Mouse (Mus musculus) heart, postnatal 0 days (tissue): Measurements from ENCODE around the gene Dlg2.

Experiments used
- CTCF ChIP-seq: IDR thresholded peaks from 2 replicates; pipeline ENCODE4 v1.5.1; 2016; ENCODE audit warnings: antibody characterized with exemption, control low read depth, low read depth
- EP300 ChIP-seq: IDR thresholded peaks from 2 replicates; pipeline ENCODE4 v1.6.1; 2016; ENCODE audit warnings: antibody characterized with exemption, low read depth

DNA sequence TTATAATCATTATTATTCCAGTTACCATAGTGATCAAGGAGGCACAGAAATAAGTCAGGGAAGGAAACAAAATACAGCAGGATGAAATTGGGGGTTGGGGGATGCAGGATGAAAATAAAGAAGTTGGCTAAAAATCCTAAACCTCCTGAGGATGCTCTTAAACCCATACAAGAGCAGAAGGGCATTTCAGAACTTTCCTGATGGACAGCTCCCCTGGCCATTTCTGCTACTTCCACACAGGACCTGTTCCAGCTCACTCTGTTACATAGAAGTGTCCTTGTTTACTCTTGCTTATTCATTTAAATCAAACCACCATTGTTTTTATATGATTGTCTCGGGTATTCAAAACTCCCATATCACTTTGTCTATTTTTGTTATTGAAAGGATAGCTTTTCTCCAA is 791.3 kb downstream of the Dlg2 start:
- no peak for TF ChIP-seq EP300
- TF ChIP-seq CTCF, result no peak
